Mouse (Mus musculus) liver, adult 2 months (tissue): Measurements from ENCODE around the gene Sarm1.

Experiments used
- CTCF ChIP-seq: fragments of 200-500 bp; IDR thresholded peaks from 2 replicates; pipeline ENCODE4 v1.5.1; 2011; ENCODE audit warnings: low read depth, low read length, control low read depth
- POLR2A ChIP-seq: fragments of 200-500 bp; IDR thresholded peaks from 2 replicates; pipeline ENCODE4 v1.6.1; 2011; ENCODE audit warnings: low read length, control low read depth; ENCODE audit not compliant: insufficient read depth; ENCODE audit errors: extremely low read depth

DNA sequence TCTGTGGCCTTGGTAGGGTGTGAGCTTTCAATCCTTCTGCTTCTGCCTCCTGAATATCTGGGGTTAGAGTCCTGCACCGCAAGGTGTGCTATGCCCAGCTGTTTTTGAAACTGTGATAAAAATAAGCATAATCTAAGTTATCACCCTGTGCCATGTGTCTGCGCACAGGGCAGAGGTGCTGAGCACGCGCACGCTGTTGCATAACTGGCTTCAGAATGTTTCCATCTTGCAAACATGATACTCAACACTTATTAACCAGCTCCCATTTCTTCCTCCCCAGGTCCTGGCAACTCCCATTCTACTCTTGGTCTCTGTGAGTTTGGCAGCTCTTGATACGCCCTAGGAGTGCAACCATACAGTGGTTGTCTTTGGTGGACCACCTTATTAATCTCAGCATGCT is 69.9 kb downstream of the Sarm1 start:
- no peak for TF ChIP-seq CTCF
- no peak for TF ChIP-seq POLR2A
